Mouse (Mus musculus) hindbrain, embryonic 15.5 days (tissue): ENCODE results near the gene Myom1. TPM values are rescaled to one million over a fixed set of nuclear protein-coding genes. Genes with fewer than 3 reads are reported as not detected.

Experiments used
- ATAC-seq: fragments of 200-750 bp; cut with Nextera tagmentation; 2 replicates; pipeline ENCODE4 v1.8.0; 2017; ENCODE audit warnings: low read depth, moderate number of reproducible peaks, moderate TSS enrichment; ENCODE audit not compliant: low FRiP score
- H3K27ac ChIP-seq: fragments of 300-500 bp; sonication (generic); replicated peaks from 2 replicates; pipeline ENCODE4 v1.5.1; 2015; ENCODE audit warnings: mild to moderate bottlenecking, inconsistent platforms
- H3K27me3 ChIP-seq: fragments of 300-500 bp; sonication (generic); 2 replicates; pipeline ENCODE4 v1.6.1; 2015; ENCODE audit warnings: control low read depth, inconsistent platforms
- H3K36me3 ChIP-seq: fragments of 300-500 bp; sonication (generic); 2 replicates; pipeline ENCODE4 v1.6.1; 2015; ENCODE audit warnings: control low read depth, inconsistent platforms
- H3K4me1 ChIP-seq: fragments of 300-500 bp; sonication (generic); replicated peaks from 2 replicates; pipeline ENCODE4 v1.6.1; 2015; ENCODE audit warnings: control low read depth, inconsistent platforms
- H3K4me2 ChIP-seq: fragments of 300-500 bp; sonication (generic); 2 replicates; pipeline ENCODE4 v1.6.1; 2015; ENCODE audit warnings: moderate library complexity, mild to moderate bottlenecking, inconsistent platforms
- H3K4me3 ChIP-seq: fragments of 300-500 bp; sonication (generic); 2 replicates; pipeline ENCODE4 v1.5.1; 2015; ENCODE audit warnings: mild to moderate bottlenecking, inconsistent platforms
- H3K9ac ChIP-seq: fragments of 300-500 bp; sonication (generic); 2 replicates; pipeline ENCODE4 v1.6.1; 2015; ENCODE audit warnings: inconsistent platforms
- H3K9me3 ChIP-seq: fragments of 300-500 bp; sonication (generic); 2 replicates; pipeline ENCODE4 v1.6.1; 2016; ENCODE audit warnings: control low read depth, inconsistent platforms
- WGBS: fragments of 180-500 bp; shearing (Covaris S2); methylation state at CpG from one replicate; pipeline ENCODE4 v1.1.7; 2015; 5-methylcytosine and 5-hydroxymethylcytosine counted together
- polyA plus RNA-seq: library from polyadenylated mRNA; unstranded; fragments of >200 nt; fragmentation: Nextera tagmentation; extraction: Ambion mirVana; gene quantifications from 2 replicates; pipeline ENCODE4 v1.2.1, GENCODE M21; 2015

Myom1 gene
- polyA plus RNA-seq, 1 experiment from 2014 or later, result 1.6 TPM

DNA sequence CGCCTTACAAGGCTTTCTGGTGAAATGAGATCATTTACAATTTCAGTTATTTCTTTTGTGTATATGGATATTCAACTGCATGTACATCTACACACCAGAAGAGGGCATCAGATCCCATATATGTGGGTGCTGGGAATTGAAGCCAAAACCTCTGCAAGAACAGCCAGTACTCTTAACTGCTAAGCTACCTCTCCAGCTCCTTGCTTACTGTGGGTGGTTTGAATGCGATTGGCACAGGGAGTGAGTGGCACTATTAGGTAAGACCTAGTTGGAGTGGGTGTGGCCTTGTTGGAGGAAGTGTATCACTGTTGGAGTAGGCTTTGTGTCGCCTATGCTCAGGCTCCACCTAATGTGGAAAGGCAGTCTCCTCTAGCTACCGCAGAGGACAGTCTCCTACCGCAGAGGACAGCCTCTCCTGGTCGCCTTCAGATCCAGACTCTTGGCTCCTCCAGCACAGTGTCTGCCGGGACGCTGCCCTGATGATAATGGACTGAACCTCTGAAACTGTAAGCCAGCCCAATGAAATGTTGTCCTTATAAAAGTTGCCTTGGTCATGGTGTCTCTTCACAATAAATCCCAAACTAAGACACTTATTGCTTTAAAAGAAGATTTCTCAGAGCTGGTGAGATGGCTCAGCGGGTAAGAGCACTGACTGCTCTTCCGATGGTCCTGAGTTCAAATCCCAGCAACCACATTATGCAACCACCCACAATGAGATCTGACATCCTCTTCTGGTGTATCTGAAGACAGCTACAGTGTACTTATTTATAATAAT, 1.9 kb downstream of the Myom1 start:
- WGBS, result 96% methylated on average over 10 of the region's 10 CpGs
- Histone ChIP-seq H3K4me2 (no peak overlapping the region), H3K36me3 (no peaks in the 10 kb centered on the region), H3K27me3 (no peaks in the 10 kb centered on the region), H3K9me3 (no peaks in the 10 kb centered on the region), H3K4me1 (peaks cover 21% of the 10 kb centered on the region), H3K27ac (no peak overlapping the region), H3K4me3 (no peak overlapping the region), H3K9ac (no peak overlapping the region)
- no peak for ATAC-seq

GRCm38 (mm10) chr17:71006976-71007375, 4.5 kb downstream of the Myom1 start:
- no peak for ATAC-seq
- no peaks in the 10 kb centered on the region for H3K27me3 ChIP-seq
- WGBS, result 87% methylated on average over 5 of the region's 5 CpGs

DNA sequence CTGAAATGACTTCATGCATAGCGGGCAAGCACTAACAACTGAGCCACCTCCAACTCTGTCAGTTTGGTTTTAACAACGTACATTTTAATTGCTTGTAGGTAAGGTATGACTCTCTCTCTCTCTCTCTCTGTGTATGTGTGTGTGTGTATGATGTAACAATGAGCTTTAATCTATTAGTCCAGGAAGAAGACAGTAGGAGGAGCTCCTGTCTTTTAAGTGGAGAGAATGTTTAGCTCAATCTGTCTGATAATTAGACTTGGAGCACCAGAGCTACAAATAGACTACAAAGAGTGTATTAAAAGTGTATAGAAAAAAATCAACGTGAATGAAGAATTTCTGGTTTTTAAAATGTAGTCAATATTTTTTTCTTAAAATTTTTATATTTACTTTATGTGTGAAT, 6.2 kb downstream of the Myom1 start:
- no peak overlapping the region for H3K4me2 ChIP-seq
- H3K4me3 ChIP-seq, result no peak overlapping the region
- no peaks in the 10 kb centered on the region for H3K4me1 ChIP-seq
- H3K9me3 ChIP-seq, result no peaks in the 10 kb centered on the region
- 89% methylated on average over 3 of the region's 3 CpGs for WGBS
- H3K27ac ChIP-seq, result no peak overlapping the region
- no peak for ATAC-seq
- no peaks in the 10 kb centered on the region for H3K36me3 ChIP-seq
- no peak overlapping the region for H3K9ac ChIP-seq
- H3K27me3 ChIP-seq, result no peaks in the 10 kb centered on the region

More at GRCm38 (mm10) chr17:71006976-71007375, 4.5 kb downstream of the Myom1 start:
- Histone ChIP-seq H3K4me2 (no peak overlapping the region), H3K9ac (no peak overlapping the region), H3K27ac (no peak overlapping the region), H3K4me1 (peaks cover 9% of the 10 kb centered on the region), H3K9me3 (no peaks in the 10 kb centered on the region), H3K36me3 (no peaks in the 10 kb centered on the region), H3K4me3 (no peak overlapping the region)

- no peak overlapping the region for H3K4me3 ChIP-seq
- H3K9me3 ChIP-seq, result no peaks in the 10 kb centered on the region
- H3K36me3 ChIP-seq, result no peaks in the 10 kb centered on the region
- H3K4me1 ChIP-seq, result no peaks in the 10 kb centered on the region
- 75% methylated on average over 1 of the region's 1 CpGs for WGBS
- no peak overlapping the region for H3K9ac ChIP-seq
- H3K27me3 ChIP-seq, result no peaks in the 10 kb centered on the region
- ATAC-seq, result no peak
- H3K4me2 ChIP-seq, result no peak overlapping the region
- H3K27ac ChIP-seq, result no peak overlapping the region
Measured at GRCm38 (mm10) chr17:71009751-71010150, 7.3 kb downstream of the Myom1 start.

GRCm38 (mm10) chr17:71010646-71011242, 8.3 kb downstream of the Myom1 start:
- no peak overlapping the region for H3K4me3 ChIP-seq
- H3K27me3 ChIP-seq, result no peaks in the 10 kb centered on the region
- WGBS, result 59% methylated on average over 7 of the region's 7 CpGs
- no peak overlapping the region for H3K27ac ChIP-seq
- no peaks in the 10 kb centered on the region for H3K36me3 ChIP-seq
- H3K4me1 ChIP-seq, result no peaks in the 10 kb centered on the region
- H3K9ac ChIP-seq, result no peak overlapping the region
- ATAC-seq, result no peak
- no peak overlapping the region for H3K4me2 ChIP-seq
- no peaks in the 10 kb centered on the region for H3K9me3 ChIP-seq

- no peak overlapping the region for H3K4me2 ChIP-seq
- H3K9ac ChIP-seq, result no peak overlapping the region
- H3K27me3 ChIP-seq, result no peaks in the 10 kb centered on the region
- no peak overlapping the region for H3K27ac ChIP-seq
- H3K36me3 ChIP-seq, result no peaks in the 10 kb centered on the region
- 84% methylated on average over 9 of the region's 9 CpGs for WGBS
- no peak for ATAC-seq
- no peaks in the 10 kb centered on the region for H3K4me1 ChIP-seq
- no peak overlapping the region for H3K4me3 ChIP-seq
- no peaks in the 10 kb centered on the region for H3K9me3 ChIP-seq
Measured at GRCm38 (mm10) chr17:71011931-71012662, 9.7 kb downstream of the Myom1 start.

- no peak for ATAC-seq
Measured at GRCm38 (mm10) chr17:71013105-71013504, 10.7 kb downstream of the Myom1 start.

GRCm38 (mm10) chr17:71014911-71015310, 12.5 kb downstream of the Myom1 start:
- Histone ChIP-seq H3K9me3 (no peaks in the 10 kb centered on the region), H3K27ac (no peak overlapping the region), H3K4me1 (0 out of 2 replicates have a peak, but pooled peaks cover 2% of the 10 kb centered on the region), H3K4me2 (no peak overlapping the region), H3K27me3 (no peaks in the 10 kb centered on the region), H3K9ac (no peak overlapping the region), H3K4me3 (no peak overlapping the region), H3K36me3 (no peaks in the 10 kb centered on the region)
- 30% methylated on average over 5 of the region's 5 CpGs for WGBS
- ATAC-seq, result no peak

More at GRCm38 (mm10) chr17:71013105-71013504, 10.7 kb downstream of the Myom1 start:
- H3K9me3 ChIP-seq, result no peaks in the 10 kb centered on the region
- H3K4me3 ChIP-seq, result no peak overlapping the region
- H3K27ac ChIP-seq, result no peak overlapping the region
- no peaks in the 10 kb centered on the region for H3K27me3 ChIP-seq
- no peaks in the 10 kb centered on the region for H3K4me1 ChIP-seq
- H3K9ac ChIP-seq, result no peak overlapping the region
- H3K4me2 ChIP-seq, result no peak overlapping the region
- no peaks in the 10 kb centered on the region for H3K36me3 ChIP-seq
- 93% methylated on average over 6 of the region's 6 CpGs for WGBS

- WGBS, result 97% methylated on average over 4 of the region's 4 CpGs
- no peaks in the 10 kb centered on the region for H3K36me3 ChIP-seq
- no peak overlapping the region for H3K27ac ChIP-seq
- H3K4me3 ChIP-seq, result no peak overlapping the region
- 0 out of 2 replicates have a peak, but pooled peaks cover 3% of the 10 kb centered on the region for H3K4me1 ChIP-seq
- no peak for ATAC-seq
- no peaks in the 10 kb centered on the region for H3K9me3 ChIP-seq
- H3K9ac ChIP-seq, result no peak overlapping the region
- H3K4me2 ChIP-seq, result no peak overlapping the region
- H3K27me3 ChIP-seq, result no peaks in the 10 kb centered on the region
Measured at GRCm38 (mm10) chr17:71017457-71017998, 15.1 kb downstream of the Myom1 start.

GRCm38 (mm10) chr17:71018151-71018550, 15.7 kb downstream of the Myom1 start:
- H3K9me3 ChIP-seq, result no peaks in the 10 kb centered on the region
- 0 out of 2 replicates have a peak, but pooled peaks cover 3% of the 10 kb centered on the region for H3K4me1 ChIP-seq
- no peak for ATAC-seq
- H3K36me3 ChIP-seq, result no peaks in the 10 kb centered on the region
- H3K4me3 ChIP-seq, result no peak overlapping the region
- 97% methylated on average over 3 of the region's 3 CpGs for WGBS
- no peaks in the 10 kb centered on the region for H3K27me3 ChIP-seq
- no peak overlapping the region for H3K27ac ChIP-seq
- H3K4me2 ChIP-seq, result no peak overlapping the region
- H3K9ac ChIP-seq, result no peak overlapping the region

DNA sequence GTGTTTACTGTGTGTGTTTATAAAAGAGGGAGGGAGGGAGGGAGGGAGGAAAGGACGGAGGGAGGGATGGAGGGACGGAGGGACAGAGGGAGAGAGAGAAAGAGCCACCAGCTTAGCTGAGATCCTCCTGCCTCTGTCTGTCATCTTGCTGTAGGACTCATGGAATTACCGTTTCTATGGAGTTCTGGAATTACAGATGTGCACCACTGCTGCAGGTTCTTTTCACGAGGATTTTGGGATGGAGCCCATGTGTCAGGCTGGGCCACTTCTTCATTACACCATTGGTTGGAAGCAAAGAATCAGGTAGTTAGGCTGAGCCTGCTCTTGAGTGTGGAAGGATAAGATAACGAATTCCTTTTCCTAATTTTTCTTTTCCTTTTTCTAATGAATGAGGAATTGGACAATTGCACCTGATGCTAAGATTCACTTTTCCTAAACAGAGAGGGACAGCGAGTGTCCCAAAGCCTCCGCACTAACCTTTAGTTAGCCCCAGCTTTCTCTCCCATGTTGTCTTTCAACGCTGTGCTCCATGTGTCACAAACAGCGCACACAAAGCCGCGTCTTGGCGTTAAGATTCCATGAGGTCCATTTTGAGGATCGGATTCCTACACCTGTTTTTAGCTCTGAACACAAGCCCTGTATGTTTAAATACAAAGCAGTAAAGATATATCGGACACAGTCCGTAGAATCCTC, 16.3 kb downstream of the Myom1 start:
- Histone ChIP-seq H3K27ac (no peak overlapping the region), H3K9ac (no peak overlapping the region), H3K36me3 (no peaks in the 10 kb centered on the region), H3K4me3 (no peak overlapping the region), H3K4me1 (0 out of 2 replicates have a peak, but pooled peaks cover 3% of the 10 kb centered on the region), H3K4me2 (no peak overlapping the region), H3K27me3 (no peaks in the 10 kb centered on the region), H3K9me3 (no peaks in the 10 kb centered on the region)
- 88% methylated on average over 15 of the region's 15 CpGs for WGBS
- no peak for ATAC-seq
